Mouse (Mus musculus): ENCODE measurements around the gene Chd3.
A peak's percentile ranks its signal among the peaks of the same experiment; 100 is the strongest.

- peak; percentile 75 for TF ChIP-seq HCFC1 (IDR thresholded peaks at IDR 0.05; ENCODE audit: low read depth, low read length)
- TF ChIP-seq MXI1 (IDR thresholded peaks at IDR 0.05; ENCODE audit: low read depth, low read length): no peak; the same call in 1 of the 2 replicates
- TF ChIP-seq CTCF (conservative IDR thresholded peaks at IDR 0.05 in 1 of 2, IDR thresholded peaks at IDR 0.05 in 1 of 2; ENCODE audit: low read depth in 2 of 2, low read length in 2 of 2): no peak
- TF ChIP-seq UBTF (IDR thresholded peaks at IDR 0.05; ENCODE audit: low read depth, low read length): no peak
- TF ChIP-seq CHD1 (IDR thresholded peaks at IDR 0.05; ENCODE audit: low read depth, low read length): no peak
- peak; percentile 99 for TF ChIP-seq NRF1 (IDR thresholded peaks at IDR 0.05; ENCODE audit: low read depth, low read length)
- no peak for TF ChIP-seq JUND (conservative IDR thresholded peaks at IDR 0.05; ENCODE audit: low read depth, low read length)
- no peak for TF ChIP-seq EP300 (IDR thresholded peaks at IDR 0.05; ENCODE audit: low read length)
- peak; percentile 99 for TF ChIP-seq POLR2A (IDR thresholded peaks at IDR 0.05; ENCODE audit: low read depth, low read length)
- no peak for TF ChIP-seq RCOR1 (conservative IDR thresholded peaks at IDR 0.05; ENCODE audit: low read depth, low read length)
These were observed 45.5 kb downstream of the Chd3 start, which contains the start of the genes Cntrob and Trappc1 for GRCm38 (mm10) chr11:69323667-69324111.

Data from CH12.LX (cell line).